Mouse (Mus musculus) small intestine, adult 2 months (tissue): ENCODE results near the gene Cnfn.

Experiments used
- CTCF ChIP-seq: fragments of 200-500 bp; IDR thresholded peaks from 2 replicates; pipeline ENCODE4 v1.5.1; 2012; ENCODE audit warnings: low read depth, mild to moderate bottlenecking, control low read depth, inconsistent platforms, low read length, moderate library complexity, mixed read lengths; ENCODE audit not compliant: insufficient replicate concordance, insufficient read length; ENCODE audit errors: extremely low read depth
- POLR2A ChIP-seq: fragments of 200-500 bp; IDR thresholded peaks from 2 replicates; pipeline ENCODE4 v1.6.1; 2012; ENCODE audit warnings: low read depth, mild to moderate bottlenecking, control low read depth, inconsistent platforms, low read length, moderate library complexity

DNA sequence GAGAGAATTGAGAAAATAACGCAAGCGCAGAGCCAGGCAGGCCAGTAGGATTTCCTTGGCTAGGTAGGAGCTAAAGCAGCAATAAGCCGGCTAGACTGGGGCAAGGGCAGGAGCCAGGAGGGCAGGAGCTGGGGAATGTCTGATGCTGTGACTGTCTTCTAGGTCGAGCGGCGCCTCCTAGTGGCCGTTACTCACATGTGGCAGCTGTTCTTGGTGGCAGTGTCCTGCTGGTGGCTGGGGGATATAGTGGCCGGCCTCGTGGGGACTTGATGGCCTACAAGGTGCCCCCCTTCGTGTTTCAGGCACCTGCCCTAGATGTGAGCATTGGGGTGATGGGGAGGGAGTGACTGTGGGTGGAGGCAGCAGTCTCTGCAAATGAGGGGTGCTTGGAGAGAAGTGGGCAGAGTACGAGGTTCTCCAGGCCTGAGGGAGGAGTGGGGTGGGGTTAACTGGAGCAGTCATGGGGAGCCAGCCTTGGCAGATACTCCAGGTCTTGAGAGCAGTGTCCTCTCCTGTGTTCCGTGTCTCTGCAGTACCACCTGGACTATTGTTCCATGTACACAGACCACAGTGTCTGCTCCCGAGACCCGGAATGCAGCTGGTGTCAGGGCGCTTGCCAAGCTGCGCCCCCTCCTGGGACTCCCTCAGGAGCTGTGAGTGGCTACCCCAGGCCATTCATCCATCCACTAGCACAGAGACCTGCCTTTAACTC, 35.8 kb downstream of the Cnfn start:
- peak; percentile 81 for TF ChIP-seq CTCF
- no peak for TF ChIP-seq POLR2A
